Mouse (Mus musculus) ES-Bruce4 (cell line): ENCODE data around the gene Glce.

Experiments used
- CTCF ChIP-seq: IDR thresholded peaks from one replicate; pipeline ENCODE4 v1.8.1; 2011; ENCODE audit warnings: low read depth, low read length
- EP300 ChIP-seq: IDR thresholded peaks from 2 replicates; pipeline ENCODE4 v1.6.1; 2011; ENCODE audit warnings: low read depth, low read length; ENCODE audit not compliant: insufficient read depth
- POLR2A ChIP-seq: IDR thresholded peaks from one replicate; pipeline ENCODE4 v1.8.1; 2011; ENCODE audit warnings: low read length; ENCODE audit not compliant: insufficient read depth

GRCm38 (mm10) chr9:62155400-62155799 lies 32.9 kb upstream of the Glce start:
- no peak for TF ChIP-seq CTCF
- TF ChIP-seq POLR2A, result no peak
- TF ChIP-seq EP300, result no peak
